Mouse (Mus musculus): ENCODE measurements at regions not wholly inside any gene's neighbourhood (a gene's known extent, or its start where the extent isn't known, plus 50 kb on each side); places are given as distances from the start of the nearest gene placed in this dataset.
A peak's percentile ranks its signal among the peaks of the same experiment; 100 is the strongest.

GRCm38 (mm10) chr15:43364496-43364895, 3230.3 kb downstream of the 9330182O14Rik start:
- Histone ChIP-seq H3K4me3 (ENCODE audit: low read depth, low read length) (no peak overlapping the region), H3K27ac (ENCODE audit: low read depth, low read length) (no peak overlapping the region), H3K4me1 (ENCODE audit: control insufficient read depth, insufficient read depth, low read length) (no peaks in the 10 kb centered on the region), H3K27me3 (ENCODE audit: control insufficient read depth, insufficient read depth, low read length) (no peaks in the 10 kb centered on the region), H3K9me3 (ENCODE audit: control insufficient read depth, low read length) (no peaks in the 10 kb centered on the region), H3K4me2 (no peak overlapping the region), H3K36me3 (ENCODE audit: control insufficient read depth, insufficient read depth, low read length) (no peaks in the 10 kb centered on the region), H3K9ac (ENCODE audit: low read length) (no peak overlapping the region)
- ATAC-seq (ENCODE audit: low FRiP score), result no peak
- DNase-seq (ENCODE audit: low spot score, missing footprints), result no peak
- WGBS, result 83% methylated on average over 4 of the region's 4 CpGs

- 82% methylated on average over 4 of the region's 4 CpGs for WGBS
- Histone ChIP-seq H3K27me3 (ENCODE audit: control insufficient read depth, insufficient read depth, low read length) (no peaks in the 10 kb centered on the region), H3K4me2 (no peak overlapping the region), H3K36me3 (ENCODE audit: control insufficient read depth, insufficient read depth, low read length) (no peaks in the 10 kb centered on the region), H3K4me3 (ENCODE audit: low read depth, low read length) (no peak overlapping the region), H3K4me1 (ENCODE audit: control insufficient read depth, insufficient read depth, low read length) (no peaks in the 10 kb centered on the region), H3K27ac (ENCODE audit: low read depth, low read length) (no peak overlapping the region), H3K9ac (ENCODE audit: low read length) (no peak overlapping the region), H3K9me3 (ENCODE audit: control insufficient read depth, low read length) (no peaks in the 10 kb centered on the region)
- no peak for DNase-seq (ENCODE audit: low spot score, missing footprints)
- 0 out of 2 replicates have a peak, but pooled peaks have one; percentile 30 for ATAC-seq (ENCODE audit: low FRiP score)
Measured at GRCm38 (mm10) chr15:43373072-43373471, 3238.9 kb downstream of the 9330182O14Rik start.

GRCm38 (mm10) chr15:43382405-43382804, 3248.2 kb downstream of the 9330182O14Rik start:
- Histone ChIP-seq H3K4me3 (ENCODE audit: low read depth, low read length) (no peak overlapping the region), H3K9me3 (ENCODE audit: control insufficient read depth, low read length) (no peaks in the 10 kb centered on the region), H3K27ac (ENCODE audit: low read depth, low read length) (no peak overlapping the region), H3K9ac (ENCODE audit: low read length) (no peak overlapping the region), H3K4me1 (ENCODE audit: control insufficient read depth, insufficient read depth, low read length) (no peaks in the 10 kb centered on the region), H3K4me2 (no peak overlapping the region), H3K36me3 (ENCODE audit: control insufficient read depth, insufficient read depth, low read length) (no peaks in the 10 kb centered on the region), H3K27me3 (ENCODE audit: control insufficient read depth, insufficient read depth, low read length) (no peaks in the 10 kb centered on the region)
- 98% methylated on average over 1 of the region's 1 CpGs for WGBS
- no peak for DNase-seq (ENCODE audit: low spot score, missing footprints)
- no peak for ATAC-seq (ENCODE audit: low FRiP score)

- Histone ChIP-seq H3K9me3 (ENCODE audit: control insufficient read depth, low read length) (no peaks in the 10 kb centered on the region), H3K27ac (ENCODE audit: low read depth, low read length) (no peak overlapping the region), H3K4me1 (ENCODE audit: control insufficient read depth, insufficient read depth, low read length) (no peaks in the 10 kb centered on the region), H3K36me3 (ENCODE audit: control insufficient read depth, insufficient read depth, low read length) (no peaks in the 10 kb centered on the region), H3K4me2 (no peak overlapping the region), H3K9ac (ENCODE audit: low read length) (no peak overlapping the region), H3K4me3 (ENCODE audit: low read depth, low read length) (no peak overlapping the region), H3K27me3 (ENCODE audit: control insufficient read depth, insufficient read depth, low read length) (no peaks in the 10 kb centered on the region)
- no peak for DNase-seq (ENCODE audit: low spot score, missing footprints)
- ATAC-seq (ENCODE audit: low FRiP score), result no peak
- WGBS, result 73% methylated on average over 1 of the region's 1 CpGs
Measured at GRCm38 (mm10) chr15:43399821-43400220, 3265.7 kb downstream of the 9330182O14Rik start.

- H3K9ac ChIP-seq (ENCODE audit: low read length), result no peak overlapping the region
Measured at GRCm38 (mm10) chr15:43403585-43403984, 3269.4 kb downstream of the 9330182O14Rik start.

More at GRCm38 (mm10) chr15:43403585-43403984, 3269.4 kb downstream of the 9330182O14Rik start:
- Histone ChIP-seq H3K4me2 (no peak overlapping the region), H3K4me3 (ENCODE audit: low read depth, low read length) (no peak overlapping the region), H3K27me3 (ENCODE audit: control insufficient read depth, insufficient read depth, low read length) (no peaks in the 10 kb centered on the region), H3K27ac (ENCODE audit: low read depth, low read length) (no peak overlapping the region), H3K9me3 (ENCODE audit: control insufficient read depth, low read length) (no peaks in the 10 kb centered on the region), H3K4me1 (ENCODE audit: control insufficient read depth, insufficient read depth, low read length) (no peaks in the 10 kb centered on the region), H3K36me3 (ENCODE audit: control insufficient read depth, insufficient read depth, low read length) (no peaks in the 10 kb centered on the region)
- ATAC-seq (ENCODE audit: low FRiP score) (no peak), DNase-seq (ENCODE audit: low spot score, missing footprints) (no peak)
- WGBS, result 88% methylated on average over 2 of the region's 2 CpGs

Data from midbrain, embryonic 11.5 days (tissue).